Mouse (Mus musculus): ENCODE data around the gene Tnni3k.

Gene Tnni3k

DNA sequence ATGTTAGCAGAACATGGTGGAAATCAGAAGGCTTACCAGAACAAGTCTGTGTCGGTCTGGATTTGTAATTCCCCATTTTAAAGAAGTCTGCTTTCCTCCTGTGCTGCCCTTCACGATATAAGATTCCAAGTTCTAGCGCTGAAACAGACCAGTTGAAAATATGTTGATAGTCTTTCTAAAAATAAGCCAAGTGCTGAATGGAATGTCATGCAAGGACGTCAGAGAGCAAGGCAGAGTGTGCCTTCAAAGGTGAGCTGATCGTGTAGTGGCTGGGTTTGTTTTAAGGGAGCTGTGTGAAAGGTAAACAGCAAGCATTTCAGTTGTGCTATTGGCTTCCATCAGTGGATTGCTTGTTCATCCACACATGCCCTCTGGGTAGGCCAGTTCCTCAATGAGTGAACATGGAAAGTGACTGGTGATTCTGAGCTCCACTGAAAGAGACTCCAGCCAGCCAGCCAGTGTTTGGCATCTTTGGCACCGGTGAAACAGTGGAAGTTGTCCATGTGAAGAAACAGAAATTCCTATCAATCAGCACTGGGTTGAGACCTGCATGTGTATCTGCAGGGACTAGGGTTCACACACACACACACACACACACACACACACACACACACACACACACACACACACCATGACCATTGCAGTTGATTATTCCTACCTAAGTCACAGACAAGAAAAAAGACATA is at the start of gene Tnni3k:
TSS of gene Tnni3k (minus strand) at position 177 of the 686 bp plus-strand sequence.
- DNase-seq: no peak

DNA sequence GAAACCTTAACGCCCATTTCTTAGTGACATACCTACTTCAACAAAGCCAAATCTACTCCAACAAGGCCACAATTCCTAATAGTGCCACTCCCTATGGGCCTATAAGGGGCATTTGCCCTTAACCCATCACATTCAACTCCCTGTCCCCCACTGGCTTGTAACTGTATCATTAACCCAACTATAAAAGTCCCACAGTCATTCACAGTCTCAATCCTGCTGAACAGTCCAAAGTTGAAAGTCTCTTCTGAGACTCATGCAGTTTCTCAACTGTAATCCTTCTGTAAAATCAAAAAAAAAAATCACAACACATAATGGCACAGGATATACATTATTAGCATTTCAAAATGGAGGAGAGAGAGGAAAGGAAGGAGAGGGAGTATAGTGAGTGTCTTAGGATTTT is 44.1 kb upstream of the Tnni3k start:
- DNase-seq: peak in 1 of 2 experiments; percentile 9

DNA sequence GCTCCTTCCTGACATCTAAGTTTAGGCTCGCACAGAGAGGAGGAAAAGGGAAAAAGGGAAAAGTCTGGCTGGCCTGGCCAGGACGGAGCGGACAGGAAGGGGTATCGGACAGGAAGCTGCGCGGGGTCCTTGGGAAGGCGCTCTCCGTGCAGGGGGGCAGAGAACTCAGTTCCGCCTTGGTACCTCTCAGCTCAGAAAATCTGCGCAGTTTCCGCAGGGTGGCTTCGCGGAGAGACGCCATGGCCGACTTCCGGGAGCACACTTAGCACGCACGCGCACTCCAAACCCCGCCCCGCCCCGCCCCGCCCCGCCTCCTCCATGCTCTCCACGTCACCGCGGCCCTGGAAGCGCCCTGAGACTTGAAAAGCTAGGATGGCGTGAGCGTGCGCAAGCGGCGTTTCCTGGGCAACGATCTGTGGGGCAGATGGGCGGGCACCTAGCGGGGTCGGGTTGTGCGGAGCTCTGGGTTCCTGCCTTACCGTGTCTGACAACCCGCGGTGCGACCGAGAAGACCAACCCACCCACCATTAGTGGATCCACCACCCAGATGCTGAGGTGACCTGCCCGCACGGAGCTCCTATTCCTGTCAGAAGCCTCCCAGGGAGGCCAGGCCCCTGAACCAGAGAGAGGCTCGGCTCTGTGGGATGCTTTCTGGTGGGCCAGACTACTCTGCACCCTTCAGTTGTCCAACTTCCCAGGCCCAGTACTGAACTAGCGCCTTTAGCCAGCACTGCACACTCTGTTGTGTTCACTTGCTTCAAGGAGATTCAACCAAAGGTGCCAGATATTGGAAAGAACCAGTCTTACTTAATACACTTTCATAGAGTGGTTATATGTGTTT is 38.1 kb upstream of the Tnni3k start, which contains the start of the genes Fpgt and Lrriq3:
TSS of gene Fpgt (minus strand) at position 288 of the 841 bp plus-strand sequence.
TSS of gene Lrriq3 (plus strand) at position 319 of the 841 bp plus-strand sequence.
- DNase-seq: peak; percentile 90 to 91

DNA sequence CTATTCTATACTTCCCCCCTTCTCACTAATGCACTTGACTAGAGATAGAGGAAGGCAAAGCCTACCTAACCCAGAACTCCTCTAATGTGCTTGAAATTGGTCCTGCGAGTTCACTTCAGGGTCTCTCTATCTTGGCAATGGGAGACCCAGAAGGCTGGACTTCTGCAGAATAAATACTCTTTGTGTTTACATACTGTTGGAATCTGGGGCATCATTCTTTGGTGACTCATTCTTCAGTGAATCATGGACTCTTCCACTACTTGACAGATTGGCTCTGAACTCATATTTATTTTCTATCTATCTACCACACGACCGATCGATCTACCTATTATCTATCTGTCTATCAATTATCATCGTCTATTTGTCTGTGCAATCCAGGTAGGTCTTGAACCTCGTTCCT is 36.9 kb upstream of the Tnni3k start:
- no peak for DNase-seq

DNA sequence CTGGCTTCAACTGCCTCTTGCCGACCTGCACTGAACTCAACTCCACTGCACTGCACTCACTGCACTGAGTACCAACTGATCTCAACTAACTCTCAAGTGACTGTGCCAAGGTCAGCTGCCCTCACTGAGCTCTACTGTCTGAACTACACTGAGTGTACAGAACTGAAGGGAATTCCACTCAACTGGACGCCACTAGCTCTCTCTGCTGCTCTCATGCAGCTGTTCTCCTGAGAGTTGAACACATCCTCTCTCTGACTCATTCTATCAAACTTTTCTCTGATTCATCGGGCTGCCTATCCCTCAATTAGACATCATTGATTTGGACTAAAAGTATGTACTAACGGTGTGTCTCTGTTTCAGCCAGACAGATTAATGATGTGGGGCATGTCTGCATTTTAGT is 22.7 kb upstream of the Tnni3k start:
- DNase-seq: no peak

DNA sequence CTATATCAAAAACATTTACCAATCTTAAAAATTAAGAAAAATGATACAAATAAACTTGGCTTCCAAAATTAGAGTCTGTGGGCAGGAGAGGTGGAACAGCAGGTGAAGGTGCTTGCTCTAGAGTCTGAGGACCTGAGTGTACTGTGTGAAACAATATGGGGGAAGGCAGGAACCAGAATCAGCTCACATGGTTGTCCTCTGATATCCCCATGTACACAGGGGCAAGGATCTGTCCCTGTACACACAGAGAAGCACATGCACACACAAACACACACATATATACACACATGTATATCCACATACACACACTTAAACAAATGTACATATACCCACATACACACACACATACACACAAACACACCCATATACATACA is 4.2 kb upstream of the Tnni3k start:
- DNase-seq: no peak

DNA sequence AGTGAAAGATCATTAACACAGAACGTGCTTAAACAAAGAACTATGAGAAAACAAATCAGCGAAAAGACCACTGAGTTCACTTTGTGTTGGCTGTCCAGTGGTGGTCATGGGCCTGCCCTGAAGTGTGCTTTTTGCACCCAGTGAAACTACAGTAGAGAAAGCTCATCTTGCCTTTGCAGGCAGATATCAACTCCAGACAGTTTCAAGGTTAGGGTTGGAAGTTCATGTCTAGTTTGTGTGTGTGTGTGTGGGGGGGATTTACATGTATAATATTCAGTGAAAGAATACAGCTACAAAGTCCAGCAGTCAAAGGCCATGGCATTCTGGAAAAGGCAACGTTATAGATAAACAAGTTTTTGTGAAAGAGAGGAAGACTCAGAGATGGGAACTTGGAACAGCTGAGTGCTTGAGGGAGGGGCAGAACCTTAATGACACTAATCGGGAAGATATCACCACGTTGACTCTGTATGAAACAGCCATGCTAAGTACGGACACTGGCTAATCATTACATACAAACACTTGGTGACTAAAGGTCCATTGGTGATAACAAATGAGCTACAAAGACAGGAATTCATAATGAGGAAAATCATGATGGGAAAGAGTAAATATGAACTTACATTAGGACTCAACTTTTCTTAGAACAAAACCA is 3.7 kb upstream of the Tnni3k start:
- no peak for DNase-seq

DNA sequence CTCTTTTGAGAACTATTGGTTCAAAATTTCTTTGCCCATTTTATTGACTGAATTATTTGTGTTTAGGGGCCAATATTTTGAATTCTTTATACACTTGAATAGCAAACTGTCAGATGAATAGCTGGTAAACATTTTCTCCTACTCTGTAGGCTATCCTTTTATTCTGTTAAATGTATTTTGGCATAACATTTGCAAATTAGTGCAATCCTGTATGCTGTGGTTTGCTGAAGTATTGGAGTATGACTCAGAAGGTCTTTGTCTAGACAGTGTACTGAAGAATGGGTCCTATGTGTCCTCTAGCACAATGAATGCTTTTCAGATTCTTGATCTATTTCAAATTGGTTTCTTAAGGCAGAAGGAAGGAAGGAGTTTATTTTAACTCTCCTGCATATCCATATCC is 2.4 kb upstream of the Tnni3k start:
- no peak for DNase-seq

DNA sequence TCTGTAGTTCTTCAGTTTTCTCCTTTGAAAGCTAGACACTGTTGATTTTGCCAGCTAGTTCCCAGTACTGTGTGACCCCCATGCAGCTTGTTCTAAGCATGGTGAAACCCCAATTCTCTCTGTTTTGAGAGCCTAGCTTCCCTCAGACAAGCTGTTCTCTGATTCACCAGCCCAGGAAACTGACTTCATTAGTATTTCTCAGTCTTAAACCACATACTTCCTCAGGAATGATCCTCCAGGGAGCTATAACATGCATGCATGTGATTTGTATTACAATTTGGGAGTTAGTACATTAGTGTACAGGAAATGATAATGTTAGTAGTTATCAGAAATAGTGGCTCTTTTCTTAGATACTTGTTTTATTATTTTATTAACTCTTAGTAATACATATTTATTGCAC is 1.4 kb upstream of the Tnni3k start:
- DNase-seq: no peak

DNA sequence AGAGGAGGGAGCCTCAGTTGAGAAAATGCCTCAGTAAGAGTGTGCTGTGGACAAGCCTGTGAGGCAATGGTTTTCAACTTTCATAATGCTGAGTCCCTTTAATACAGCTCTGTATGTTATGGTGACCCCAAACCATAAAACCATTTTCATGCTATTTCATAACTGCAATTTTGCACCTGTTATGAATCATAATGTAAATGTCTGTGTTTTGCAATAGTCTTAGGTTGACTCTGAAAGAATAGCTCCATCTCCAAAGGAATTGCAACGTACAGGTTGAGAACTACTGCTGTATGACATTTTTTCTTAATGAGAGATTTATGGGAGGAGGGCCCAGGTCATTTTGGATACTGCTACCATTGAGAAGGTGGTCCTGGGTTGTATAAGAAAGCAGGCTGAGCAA is 2.0 kb downstream of the Tnni3k start:
- no peak for DNase-seq

DNA sequence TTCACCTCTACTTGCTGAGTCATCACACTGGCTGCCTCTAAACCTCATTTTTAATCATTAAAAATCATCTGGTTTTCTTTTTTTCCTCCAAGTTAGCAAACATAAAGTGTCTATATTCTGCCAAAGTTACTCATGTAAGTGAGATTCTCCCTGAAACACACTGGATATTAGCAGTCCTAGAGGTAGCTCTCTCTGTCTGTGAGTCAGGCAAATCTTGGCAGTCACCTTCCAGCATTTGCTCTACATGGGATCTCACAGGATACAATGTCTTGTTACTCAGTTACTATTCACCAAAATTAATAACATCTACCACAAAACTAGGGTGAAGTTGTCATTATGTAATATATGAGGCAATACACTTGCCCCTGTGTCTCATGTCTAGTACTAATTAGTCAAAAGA is 3.2 kb downstream of the Tnni3k start:
- no peak for DNase-seq

DNA sequence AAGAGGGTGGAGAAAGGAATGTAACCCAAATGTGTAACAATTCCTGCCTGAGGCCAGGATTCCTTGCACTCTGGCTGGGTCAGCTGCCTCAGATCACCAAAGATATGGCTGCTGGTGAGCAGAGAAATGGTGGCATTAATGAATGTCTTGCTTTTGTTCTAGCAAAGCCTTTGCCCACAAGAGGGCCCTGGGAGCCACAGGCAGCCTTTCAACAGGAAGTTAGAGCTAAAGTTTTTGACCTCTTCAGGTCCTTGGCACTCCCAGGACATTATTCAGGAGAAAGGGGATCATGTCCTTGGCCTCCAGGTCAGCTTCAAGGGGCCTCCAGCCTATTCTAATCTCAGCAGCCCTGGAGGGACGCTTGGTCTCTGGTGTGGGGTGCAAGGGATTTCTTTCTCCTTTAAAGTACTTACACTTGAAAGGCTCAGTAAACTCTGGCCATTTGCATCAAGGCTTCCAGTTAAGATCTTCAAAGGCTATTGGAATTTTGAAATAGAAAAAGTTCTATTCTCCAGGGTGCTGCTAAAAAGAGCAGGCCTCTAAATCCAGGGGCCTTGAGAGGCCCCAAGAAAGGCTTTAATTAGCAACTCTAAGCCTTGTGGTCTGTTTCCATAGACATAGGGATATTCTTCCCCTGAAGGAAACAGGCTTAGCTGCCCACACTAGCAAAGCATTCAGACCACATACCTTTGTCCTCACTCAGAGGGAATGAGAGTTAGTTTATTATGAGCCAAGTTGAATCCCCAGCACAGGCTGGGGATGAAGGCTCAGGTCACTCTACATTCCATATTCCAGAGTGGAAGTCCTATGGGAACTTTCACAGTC is 16.0 kb downstream of the Tnni3k start:
- no peak for DNase-seq

DNA sequence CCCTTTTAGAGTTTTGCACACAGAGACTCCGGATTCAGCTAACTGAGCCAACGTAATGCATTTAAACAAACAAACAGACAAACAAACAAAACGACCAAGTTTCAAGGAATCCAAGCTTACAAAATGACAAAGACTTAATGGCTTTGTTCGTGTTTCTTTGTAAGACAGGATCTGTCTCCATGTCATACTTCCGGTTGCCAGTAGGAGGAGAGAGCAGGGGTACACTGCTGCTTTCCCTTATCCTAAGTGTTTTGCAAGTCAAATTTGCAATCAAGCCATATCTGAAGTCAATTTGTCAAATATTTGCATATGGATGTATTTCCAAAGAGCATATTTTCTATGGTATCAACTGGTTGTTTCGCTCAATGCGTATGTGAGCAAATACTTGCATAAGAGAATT is 20.9 kb downstream of the Tnni3k start:
- no peak for DNase-seq

DNA sequence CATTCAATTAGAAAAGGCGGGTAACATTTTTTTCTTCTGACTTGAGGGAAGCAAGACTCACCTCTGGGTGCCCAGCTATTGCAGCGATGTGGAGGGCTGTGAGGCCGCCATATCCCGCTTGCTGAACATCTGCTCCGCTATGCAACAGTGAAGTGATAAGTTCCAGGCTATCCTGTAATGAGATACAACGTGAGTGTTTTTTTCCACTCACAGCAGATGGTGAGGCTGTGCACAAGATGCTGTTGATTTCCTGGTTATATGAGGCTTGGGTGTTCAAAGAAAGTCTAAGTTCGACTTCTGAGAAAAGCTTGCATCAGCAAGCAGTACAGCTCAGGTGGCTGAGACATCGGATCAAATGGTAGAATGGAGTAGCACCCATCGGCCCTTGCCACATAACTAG is 25.0 kb downstream of the Tnni3k start:
- no peak for DNase-seq

DNA sequence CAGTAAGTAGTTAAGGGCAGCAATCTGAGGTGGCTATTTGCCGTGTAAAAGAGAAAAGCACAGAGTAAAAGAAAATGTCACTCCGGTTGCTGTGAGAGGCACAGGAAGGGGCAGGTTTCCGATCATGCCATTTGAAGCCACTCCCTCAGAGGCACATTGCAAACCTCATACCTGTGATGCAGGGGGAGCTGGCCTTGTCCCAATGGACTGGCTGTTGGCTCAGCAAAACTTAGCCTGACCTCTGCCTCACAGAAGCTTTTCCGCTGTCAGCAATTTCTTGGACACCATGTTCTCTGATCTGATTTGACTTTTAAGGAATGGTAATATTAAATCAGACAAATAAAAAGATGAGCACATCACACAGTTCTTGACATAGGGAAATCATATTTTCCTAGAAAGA is 52.4 kb downstream of the Tnni3k start:
- peak; percentile 23 to 71 for DNase-seq

DNA sequence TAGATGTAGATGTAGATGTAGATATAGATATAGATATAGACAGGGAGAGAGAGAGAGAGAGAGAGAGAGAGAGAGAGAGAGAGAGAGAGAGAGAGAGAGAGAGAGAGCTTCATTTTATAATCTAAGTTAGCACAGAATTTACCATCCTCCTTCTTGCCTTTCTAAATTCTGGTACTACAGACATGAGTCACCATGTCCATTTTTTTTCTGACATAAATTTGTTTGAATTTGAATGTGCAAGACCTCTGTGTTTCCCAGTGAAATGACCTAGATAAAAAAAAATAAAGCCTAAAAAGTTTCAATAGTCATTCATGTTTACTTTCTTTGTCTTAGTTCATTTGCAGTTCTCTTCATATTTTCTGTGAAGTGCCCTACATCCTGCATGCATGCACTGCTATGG is 54.2 kb downstream of the Tnni3k start:
- no peak for DNase-seq

DNA sequence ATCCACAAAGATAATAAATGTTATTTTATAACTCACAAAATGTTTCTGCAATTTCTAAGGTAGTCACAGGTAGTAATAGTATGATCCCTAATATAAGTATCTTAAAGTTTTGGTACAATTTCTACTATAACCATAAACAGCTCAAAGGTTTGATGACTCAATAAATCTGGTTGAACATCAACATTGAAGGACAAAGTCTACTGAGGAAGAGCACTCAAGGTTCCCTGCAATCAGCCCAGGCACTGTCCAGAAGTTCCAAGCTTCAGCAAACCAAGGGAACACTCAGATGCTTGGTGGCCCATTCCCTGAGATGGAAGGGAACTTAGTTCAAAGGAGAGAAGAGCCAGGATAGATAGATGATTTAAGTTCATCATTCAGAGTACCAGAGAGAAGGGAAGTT is 62.5 kb downstream of the Tnni3k start:
- peak in 1 of 2 experiments; percentile 3 for DNase-seq

DNA sequence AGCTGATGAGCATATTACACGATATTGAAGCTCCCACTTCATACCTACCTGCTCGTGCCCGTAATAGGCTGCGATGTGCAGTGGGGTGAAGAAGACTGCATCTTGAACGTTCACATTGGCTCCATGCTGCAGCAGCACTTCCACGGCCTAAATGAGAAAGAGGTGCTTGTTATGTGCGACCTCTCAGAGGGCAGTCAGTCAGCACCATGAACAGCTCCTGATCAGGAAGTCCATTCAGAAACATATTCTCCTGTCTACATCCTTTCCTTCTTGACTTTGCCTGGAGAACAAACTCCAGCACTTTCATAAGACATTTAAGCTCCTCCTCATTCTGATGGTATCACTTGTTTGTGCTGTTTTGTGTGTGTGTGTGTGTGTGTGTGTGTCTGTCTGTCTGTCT is 76.1 kb downstream of the Tnni3k start:
- no peak for DNase-seq

DNA sequence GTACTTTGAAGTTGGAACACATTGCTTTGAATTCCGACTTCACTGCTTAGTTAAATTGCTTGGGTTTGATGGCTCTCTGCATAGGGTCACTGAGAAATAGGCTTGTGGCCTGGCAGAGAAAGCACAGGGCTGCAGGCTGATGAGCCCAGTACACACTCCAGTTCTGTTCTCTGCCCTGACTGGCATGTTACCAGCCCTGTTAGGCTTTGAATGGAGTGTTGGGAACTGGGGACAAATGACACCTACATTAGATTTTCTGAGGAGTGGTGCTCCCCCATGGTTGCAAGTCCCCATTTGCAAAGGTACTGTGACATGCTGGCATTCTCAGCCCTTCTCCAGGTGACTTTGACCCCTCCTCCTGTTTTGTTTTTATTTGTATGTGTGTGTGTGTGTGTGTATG is 83.6 kb downstream of the Tnni3k start:
- DNase-seq: no peak

DNA sequence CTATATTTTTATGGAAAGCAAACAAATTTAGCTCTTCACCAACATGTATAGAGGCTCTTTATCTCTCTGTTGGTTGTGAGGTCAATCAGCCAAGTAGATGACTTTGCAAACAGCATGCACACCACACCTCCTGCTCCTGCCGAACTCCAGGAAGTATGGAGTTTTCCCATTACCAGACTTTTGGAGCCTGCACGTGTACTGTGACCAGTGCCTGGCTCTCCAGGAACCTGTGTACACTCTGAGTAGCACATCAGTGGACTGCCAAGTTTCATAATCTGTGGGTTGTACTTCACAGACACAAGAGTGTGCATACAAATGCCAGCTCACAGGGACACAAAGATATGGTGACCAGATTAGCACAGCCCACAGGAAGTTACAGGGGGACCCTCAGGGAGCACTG is 84.2 kb downstream of the Tnni3k start:
- no peak for DNase-seq

DNA sequence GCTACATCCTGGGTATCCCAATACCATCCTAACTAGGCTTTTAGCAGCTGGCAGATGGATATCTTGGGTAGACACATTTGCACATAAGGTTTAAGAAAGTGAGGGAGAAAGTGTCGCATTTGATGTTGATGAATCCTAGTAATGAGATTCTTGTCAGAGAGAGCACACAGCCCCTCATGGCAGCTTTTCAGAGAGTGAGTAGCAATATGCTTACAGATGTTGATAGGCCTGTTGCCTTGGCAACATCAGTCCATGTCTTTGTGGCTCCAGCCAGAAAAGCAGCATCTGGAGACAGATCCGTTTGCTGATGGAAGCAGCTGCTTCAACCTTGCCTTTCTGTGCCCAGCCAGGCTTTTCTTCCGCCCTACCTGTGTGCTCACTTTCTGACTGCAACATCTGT is 93.9 kb downstream of the Tnni3k start:
- no peak for DNase-seq

DNA sequence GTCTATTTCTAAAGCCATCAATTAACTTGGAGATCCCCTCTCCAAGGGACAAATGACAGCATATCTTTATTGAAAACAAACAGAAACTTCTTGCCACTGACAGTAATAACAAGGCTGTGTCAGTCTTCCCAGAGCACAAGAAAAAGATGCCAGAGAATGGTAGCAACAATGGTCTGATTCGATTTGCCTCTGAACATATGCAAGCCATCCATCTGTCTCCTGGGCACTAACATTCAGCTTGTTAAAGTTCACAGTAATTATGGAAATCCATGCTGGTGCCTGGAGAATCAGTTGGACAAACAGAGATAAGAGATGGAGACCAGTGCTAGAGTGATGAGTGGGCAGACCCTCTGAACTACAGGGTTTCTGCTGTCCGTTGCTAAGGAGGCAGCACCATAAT is 102.1 kb downstream of the Tnni3k start:
- DNase-seq: no peak

DNA sequence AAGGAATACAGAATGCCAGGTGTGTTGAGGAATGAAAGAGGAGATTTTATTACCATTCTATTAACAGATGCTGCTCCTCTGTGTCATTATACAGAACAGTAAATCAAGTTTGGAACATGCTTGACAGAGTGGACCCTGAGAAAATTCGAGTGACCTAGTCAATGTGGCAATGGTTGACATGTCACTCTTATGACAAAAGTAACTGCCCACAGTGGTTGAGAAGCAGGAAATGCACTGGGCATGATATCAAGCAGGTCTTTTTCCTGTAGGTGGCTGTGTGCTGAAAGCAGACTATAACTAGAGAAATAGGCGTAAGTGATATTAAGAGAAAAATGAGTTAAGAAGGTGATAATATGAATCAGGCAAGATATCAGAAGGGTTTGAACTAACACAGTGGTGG is 105.7 kb downstream of the Tnni3k start:
- DNase-seq: no peak

Data from kidney, adult 8-10 months (tissue).